Mouse (Mus musculus) spleen, adult 2 months (tissue): ENCODE data around the gene Gm3127. TPM values are rescaled to one million over a fixed set of nuclear protein-coding genes. Genes with fewer than 3 reads are reported as not detected.
"Not testable (repeated sequence)": the region's sequence is repeated elsewhere in the genome, so short reads cannot be mapped to it uniquely, and the experiment has no call there.

Experiments
- DNase-seq, 2 experiments: peaks; one replicate each; pipeline versions ENCODE4 v3.0.0 to v3.0.0-alpha.2; 2012 to 2021; ENCODE audit warnings: low spot score in 2 of 2, low read depth in 1 of 2
- H3K27ac ChIP-seq: fragments of 200-500 bp; 2 replicates; pipeline ENCODE4 v1.5.1; 2012; ENCODE audit warnings: low read length, inconsistent platforms; ENCODE audit not compliant: insufficient read depth
- H3K27me3 ChIP-seq: fragments of 200-500 bp; 2 replicates; pipeline ENCODE4 v1.6.1; 2012; ENCODE audit warnings: mild to moderate bottlenecking, moderate library complexity, low read length, inconsistent platforms; ENCODE audit not compliant: control insufficient read depth, insufficient read depth
- H3K36me3 ChIP-seq: fragments of 200-500 bp; 2 replicates; pipeline ENCODE4 v1.6.1; 2012; ENCODE audit warnings: mild to moderate bottlenecking, low read length, inconsistent platforms; ENCODE audit not compliant: control insufficient read depth, insufficient read depth
- H3K4me1 ChIP-seq: fragments of 200-500 bp; 2 replicates; pipeline ENCODE4 v1.6.1; 2011; ENCODE audit warnings: inconsistent platforms; ENCODE audit not compliant: control insufficient read depth, insufficient read depth, insufficient read length
- H3K4me3 ChIP-seq: fragments of 200-500 bp; 2 replicates; pipeline ENCODE4 v1.5.1; 2011; ENCODE audit warnings: mild to moderate bottlenecking, inconsistent platforms; ENCODE audit not compliant: insufficient read depth, insufficient read length; ENCODE audit errors: extremely low read depth
- WGBS: fragments of 180-500 bp; shearing (Covaris S2); methylation state at CpG from one replicate; pipeline ENCODE4 v1.1.7; 2018; 5-methylcytosine and 5-hydroxymethylcytosine counted together
- polyA plus RNA-seq: library from polyadenylated mRNA; depleted of rRNA; stranded (reverse); fragments of >200 nt; gene quantifications from 2 replicates; pipeline ENCODE4 v1.2.3, GENCODE M21; 2012; rRNA removed

Gene Gm3127
- not detected in 2 replicates for polyA plus RNA-seq

DNA sequence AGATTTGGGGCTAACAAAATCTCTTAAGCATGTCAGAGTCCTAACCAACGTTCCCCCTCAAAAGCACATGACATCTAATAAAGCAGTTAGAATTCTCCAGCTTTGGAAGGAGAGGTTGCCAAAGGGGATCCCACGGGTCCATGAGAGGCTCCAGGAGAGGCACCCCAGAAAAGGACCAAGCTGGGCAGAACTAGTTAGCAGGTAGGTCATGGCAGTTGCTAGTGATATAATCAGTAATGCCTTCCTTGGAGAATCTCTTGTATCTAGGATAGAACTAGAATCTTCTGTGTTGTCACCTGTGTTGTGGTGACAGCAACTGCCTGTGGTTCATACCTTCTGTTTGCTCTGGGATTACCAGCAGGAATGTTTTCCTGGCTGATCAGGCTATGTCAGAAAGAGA is at the start of gene Gm3127:
Gene Gm3127 (plus strand): TSS at position 301 of the 400 bp plus-strand sequence.
- not testable (repeated sequence) for H3K27me3 ChIP-seq, H3K4me1 ChIP-seq, H3K27ac ChIP-seq, H3K4me3 ChIP-seq, H3K36me3 ChIP-seq, DNase-seq
- 83% methylated on average over 1 of the region's 2 CpGs for WGBS

DNA sequence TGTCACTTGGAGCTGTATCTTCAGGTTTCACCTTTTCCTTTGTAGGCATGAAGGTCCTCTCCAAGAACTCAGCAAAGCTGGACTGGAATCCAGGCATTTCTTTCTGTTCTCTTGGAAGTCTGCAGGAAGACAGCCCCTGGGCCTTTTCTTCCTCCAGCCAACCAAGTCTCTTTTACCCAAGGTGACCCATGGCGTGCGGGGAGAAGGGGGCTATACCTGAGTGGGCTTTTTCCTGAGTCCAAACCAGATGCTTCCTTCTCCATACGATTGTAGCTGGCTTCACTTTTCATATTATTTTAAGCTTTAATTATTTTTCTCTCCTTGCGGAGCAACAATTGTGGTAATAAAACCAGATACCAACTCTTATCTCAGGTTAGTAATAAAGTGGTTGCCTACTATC is 23.2 kb upstream of the Gm3127 start:
- H3K36me3 ChIP-seq, H3K4me1 ChIP-seq, DNase-seq, H3K4me3 ChIP-seq, H3K27ac ChIP-seq, H3K27me3 ChIP-seq: not testable (repeated sequence)
- 83% methylated on average over 4 of the region's 4 CpGs for WGBS

DNA sequence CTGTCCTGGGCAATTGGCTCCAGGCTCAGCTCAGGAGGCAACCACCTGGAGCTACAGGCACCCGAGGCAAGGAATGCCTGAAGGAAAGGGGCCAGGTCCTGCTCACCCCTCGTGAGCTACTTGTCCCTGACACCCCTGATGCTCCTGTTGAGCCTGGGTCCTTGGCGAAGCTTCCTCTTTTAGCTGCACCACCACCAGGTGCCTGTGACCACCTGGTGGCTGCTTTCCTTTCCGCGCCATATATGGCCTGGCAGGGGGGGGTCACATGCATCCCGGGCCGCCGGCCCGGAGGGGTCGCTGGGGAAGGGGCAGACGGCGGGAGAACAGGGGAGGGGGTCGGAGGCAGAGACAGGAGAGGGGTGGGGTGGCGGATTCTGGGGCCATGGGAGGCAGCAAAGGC is 17.2 kb downstream of the Gm3127 start:
- DNase-seq, H3K27ac ChIP-seq, H3K36me3 ChIP-seq, H3K27me3 ChIP-seq, H3K4me1 ChIP-seq, H3K4me3 ChIP-seq: not testable (repeated sequence)
- WGBS, result 15% methylated on average over 14 of the region's 14 CpGs

DNA sequence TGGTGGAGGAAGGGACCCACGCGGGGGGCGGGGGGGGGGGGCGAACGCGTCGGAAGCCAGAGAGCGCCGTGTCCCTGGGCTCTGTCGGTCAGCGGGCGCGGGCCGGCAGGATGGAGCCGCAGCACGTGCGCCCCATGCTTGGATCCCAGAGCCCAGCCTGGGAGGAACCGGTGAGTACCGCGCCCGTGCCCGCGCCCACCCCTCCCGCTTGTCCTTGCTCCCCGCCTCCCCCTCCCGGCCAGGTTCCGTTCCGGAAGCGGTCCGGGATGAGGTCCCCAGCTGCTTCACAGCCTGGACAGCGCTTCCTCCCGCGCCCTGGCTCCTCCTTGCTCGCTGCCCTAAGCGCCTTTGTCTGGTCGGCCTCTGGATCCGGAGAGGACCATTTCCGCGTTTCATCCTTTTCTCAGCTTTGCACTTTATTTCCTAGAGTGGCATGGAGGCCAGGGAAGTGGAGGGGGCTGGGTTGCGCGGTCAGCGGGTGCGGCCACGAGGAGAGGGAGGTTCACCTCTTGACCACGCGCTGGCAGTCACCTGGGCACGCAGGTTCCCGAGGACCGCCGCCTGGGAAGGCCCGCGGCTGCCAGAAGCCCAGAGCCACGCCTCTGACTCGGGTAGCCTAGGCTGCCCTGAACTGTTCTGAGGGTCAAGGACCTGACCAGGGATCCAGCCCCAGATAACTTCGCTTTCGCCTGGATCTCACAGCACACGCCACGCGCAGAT is 17.8 kb downstream of the Gm3127 start, which contains the start of gene Gm2974:
Gene Gm2974 (plus strand): TSS at position 86 of the 720 bp plus-strand sequence.
- DNase-seq, result peak in 1 of 2 experiments; percentile 3
- not testable (repeated sequence) for H3K27me3 ChIP-seq, H3K4me1 ChIP-seq, H3K27ac ChIP-seq, H3K36me3 ChIP-seq, H3K4me3 ChIP-seq
- 24% methylated on average over 29 of the region's 59 CpGs for WGBS

DNA sequence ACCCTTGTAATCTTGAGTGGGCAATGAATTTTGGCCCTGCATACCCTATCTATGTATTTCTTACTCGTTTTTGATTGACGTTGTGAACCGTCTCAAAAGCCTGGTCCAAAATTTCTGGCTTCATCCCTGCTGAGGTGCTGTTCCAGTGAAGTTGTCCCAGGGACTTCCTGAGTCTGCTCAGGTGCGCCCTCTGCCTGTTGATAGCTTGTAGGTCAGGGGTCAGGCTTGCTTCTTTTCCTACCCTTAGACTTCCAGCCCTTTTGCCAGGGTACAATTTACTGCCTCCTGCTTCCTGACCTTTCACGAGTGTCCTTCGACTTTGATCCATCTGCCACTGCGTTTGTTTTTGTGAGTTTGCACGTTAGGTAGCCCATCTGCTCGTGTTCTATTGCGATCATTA is 18.5 kb downstream of the Gm3127 start:
- not testable (repeated sequence) for H3K27ac ChIP-seq, DNase-seq, H3K4me1 ChIP-seq

More for the DNA sequence above, 18.5 kb downstream of the Gm3127 start:
- H3K4me3 ChIP-seq, H3K27me3 ChIP-seq, H3K36me3 ChIP-seq: not testable (repeated sequence)
- 21% methylated on average over 6 of the region's 10 CpGs for WGBS

Other genes starting within 250 kb of the Gm3127 start
- not detected in 2 replicates for gene Gm3029, start 233.3 kb upstream of the Gm3127 start, polyA plus RNA-seq
- not detected in 2 replicates for gene Gm3095, start 201.5 kb upstream of the Gm3127 start, polyA plus RNA-seq
- gene Gm3099, start 166.6 kb upstream of the Gm3127 start, polyA plus RNA-seq, result not detected in 2 replicates
- 0.05 TPM in 1 of 2 replicates, not detected in the other for gene Gm5796, start 141.1 kb upstream of the Gm3127 start, polyA plus RNA-seq
- gene Gm3115, start 80.9 kb upstream of the Gm3127 start, polyA plus RNA-seq, result not detected in 2 replicates
- gene Gm8108, start 54.5 kb upstream of the Gm3127 start, polyA plus RNA-seq, result not detected in 2 replicates
- not detected in 2 replicates for gene Gm2974, start 17.5 kb downstream of the Gm3127 start, polyA plus RNA-seq
- gene Gm3138, start 84.6 kb downstream of the Gm3127 start, polyA plus RNA-seq, result not detected in 2 replicates
- gene Gm3149, start 152.3 kb downstream of the Gm3127 start, polyA plus RNA-seq, result not detected in 2 replicates
- gene 2610042L04Rik, start 169.7 kb downstream of the Gm3127 start, polyA plus RNA-seq, result not detected in 2 replicates
- gene Gm3159, start 232.5 kb downstream of the Gm3127 start, polyA plus RNA-seq, result not detected in 2 replicates